Mouse (Mus musculus) heart, postnatal 0 days (tissue): ENCODE measurements around the gene Arap1.

Source experiments
- CTCF ChIP-seq: IDR thresholded peaks from 2 replicates; pipeline ENCODE4 v1.5.1; 2016; ENCODE audit warnings: antibody characterized with exemption, control low read depth, low read depth
- EP300 ChIP-seq: IDR thresholded peaks from 2 replicates; pipeline ENCODE4 v1.6.1; 2016; ENCODE audit warnings: antibody characterized with exemption, low read depth

DNA sequence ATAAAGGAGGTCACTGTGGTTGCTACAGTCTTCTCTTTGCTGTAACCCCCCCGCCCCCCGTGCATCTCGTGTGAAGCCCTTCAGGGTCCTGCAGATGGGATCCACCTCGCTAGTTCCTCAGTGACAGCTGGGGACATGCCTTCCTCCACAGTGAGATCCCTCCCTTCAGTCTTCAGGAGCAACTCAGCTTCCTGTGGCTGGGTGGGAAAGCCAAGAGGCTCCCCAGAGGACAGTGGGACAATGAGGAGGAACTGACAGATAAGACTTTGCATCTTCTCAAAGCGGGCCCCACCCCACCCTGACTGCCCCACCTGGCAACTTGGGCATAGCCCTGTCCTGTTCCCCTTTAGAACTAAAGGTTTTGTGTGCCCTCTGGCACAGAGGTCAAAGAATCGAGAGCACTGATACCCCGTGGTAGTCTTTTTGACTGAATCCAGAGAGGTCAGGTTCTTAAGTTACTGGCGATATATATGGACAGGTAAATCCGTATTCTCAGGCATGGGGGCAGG is 111.5 kb downstream of the Arap1 start:
- no peak for TF ChIP-seq EP300
- TF ChIP-seq CTCF: no peak
